21 mouse cellular contexts compared by ENCODE assay signal in genomic region chr9:67173816-67174215, GRCm38 (mm10).
A peak's percentile ranks its signal among the peaks of the same experiment; 100 is the strongest.
DNase-seq lines count a peak whose midpoint lies in the region; ATAC-seq and TF ChIP-seq lines count a peak whose summit lies in the region.
"Had no signal": no experiment of that assay in that cellular context is flagged by ENCODE, and none has a peak within 500 bp of the region (broad histone marks: within the 10 kb centered on the region; RNA-seq: fewer than 3 reads in every experiment).

No protein-coding gene starts in this region.

- H3K9me3 ChIP-seq in lung, embryonic 14.5 days (ENCODE audit: low read depth, low read length) = no peaks in the 10 kb centered on the region; the same call in 1 of the 2 replicates
- no peaks in the 10 kb centered on the region for H3K9me3 ChIP-seq in MEL (replicated peaks; ENCODE audit: insufficient read depth, low read length)
- H3K9me3 ChIP-seq: embryonic facial prominence, embryonic 15.5 days had no signal

- no peaks in the 10 kb centered on the region for H3K36me3 ChIP-seq in heart, adult 2 months (ENCODE audit: control insufficient read depth, insufficient read depth, low read length)
- no peaks in the 10 kb centered on the region for H3K36me3 ChIP-seq in lung, embryonic 14.5 days (ENCODE audit: insufficient read depth)
- H3K36me3 ChIP-seq in MEL (ENCODE audit: control insufficient read depth in 1 of 2, insufficient read depth in 2 of 2, low read length in 2 of 2) = no peaks in the 10 kb centered on the region
- H3K36me3 ChIP-seq: embryonic facial prominence, embryonic 15.5 days; forebrain, embryonic 10.5 days; lung, embryonic 15.5 days; midbrain, embryonic 10.5 days had no signal

- no peak overlapping the region for H3K4me3 ChIP-seq in heart, adult 2 months
- H3K4me3 ChIP-seq in lung, embryonic 14.5 days (ENCODE audit: low read depth, low read length) = no peak overlapping the region
- no peak overlapping the region for H3K4me3 ChIP-seq in MEL (ENCODE audit: control insufficient read depth in 1 of 2, insufficient read depth in 1 of 2, low read depth in 2 of 2, low read length in 2 of 2)
- H3K4me3 ChIP-seq: embryonic facial prominence, embryonic 15.5 days; forebrain, embryonic 10.5 days; lung, embryonic 15.5 days; midbrain, embryonic 10.5 days had no signal

- no peak overlapping the region for H3K4me2 ChIP-seq in lung, embryonic 14.5 days
- H3K4me2 ChIP-seq: embryonic facial prominence, embryonic 15.5 days; lung, embryonic 15.5 days had no signal

- H3K27me3 ChIP-seq in heart, adult 2 months (ENCODE audit: control insufficient read depth, insufficient read depth, low read length) = no peaks in the 10 kb centered on the region
- H3K27me3 ChIP-seq in lung, embryonic 14.5 days (ENCODE audit: insufficient read depth, low read length) = no peaks in the 10 kb centered on the region
- no peaks in the 10 kb centered on the region for H3K27me3 ChIP-seq in MEL (ENCODE audit: control insufficient read depth in 1 of 2, insufficient read depth in 2 of 2, low read length in 2 of 2)
- H3K27me3 ChIP-seq: embryonic facial prominence, embryonic 15.5 days; lung, embryonic 15.5 days had no signal

- no peak for TF ChIP-seq EP300 in heart, adult 2 months (IDR thresholded peaks at IDR 0.05; ENCODE audit: insufficient read depth, low read depth, low read length)
- TF ChIP-seq EP300 in MEL (IDR thresholded peaks at IDR 0.05; ENCODE audit: low read depth in 1 of 2, low read length in 2 of 2) = no peak

- no peak overlapping the region for H3K27ac ChIP-seq in heart, adult 2 months
- H3K27ac ChIP-seq in lung, embryonic 14.5 days (ENCODE audit: low read depth) = no peak overlapping the region
- H3K27ac ChIP-seq in MEL (ENCODE audit: control insufficient read depth, low read depth, low read length) = no peak overlapping the region
- H3K27ac ChIP-seq: forebrain, embryonic 10.5 days; lung, embryonic 15.5 days; macrophage; midbrain, embryonic 10.5 days had no signal

- no peak overlapping the region for H3K9ac ChIP-seq in heart, adult 2 months (ENCODE audit: low read depth, low read length)
- no peak overlapping the region for H3K9ac ChIP-seq in lung, embryonic 14.5 days
- no peak overlapping the region for H3K9ac ChIP-seq in MEL (ENCODE audit: control insufficient read depth, low read depth, low read length, poor library complexity, severe bottlenecking)
- H3K9ac ChIP-seq: embryonic facial prominence, embryonic 15.5 days; lung, embryonic 15.5 days had no signal

- 91% methylated on average over 6 of the region's 6 CpGs for WGBS in heart, adult 2 months
- WGBS in lung, embryonic 14.5 days = 93% methylated on average over 6 of the region's 6 CpGs

- no peak for DNase-seq in heart, adult 2 months
- no peak for DNase-seq in heart, postnatal 14 days
- DNase-seq in lung, embryonic 14.5 days = no peak
- DNase-seq in lung, postnatal 14 days = no peak
- DNase-seq in MEL (ENCODE audit: low read depth, low spot score) (peak; percentile 3), MN1 (ENCODE audit: low spot score) (no peak)
- no peak for DNase-seq in ovary, postnatal 10 days (ENCODE audit: low spot score)
- DNase-seq: cerebellum, postnatal 10 days; heart, postnatal 4 days; kidney, adult 18-20 months; kidney, postnatal 14 days; left cerebral cortex, postnatal 4 days; liver; right cerebral cortex, postnatal 4 days; thymus, postnatal 36 days had no signal

- TF ChIP-seq RAD21 in MEL (IDR thresholded peaks at IDR 0.05; ENCODE audit: low read depth, low read length) = no peak

- no peaks in the 10 kb centered on the region for H3K79me2 ChIP-seq in heart, adult 2 months (replicated peaks; ENCODE audit: control insufficient read depth, insufficient read depth, low read length)
- H3K79me2 ChIP-seq in MEL (ENCODE audit: control insufficient read depth, insufficient read depth, low read length, poor library complexity) = no peaks in the 10 kb centered on the region

- TF ChIP-seq CTCF in heart, adult 2 months (IDR thresholded peaks at IDR 0.05) = peak; percentile 13; the same call in 1 of the 2 replicates
- TF ChIP-seq CTCF in lung, embryonic 14.5 days (IDR thresholded peaks at IDR 0.05; ENCODE audit: low read depth) = peak; percentile 48
- peak in 2 of 3 experiments; percentile 11 to 14; a peak in 1 of 6 replicates for TF ChIP-seq CTCF in MEL (IDR thresholded peaks at IDR 0.05 in 2 of 3, conservative IDR thresholded peaks at IDR 0.05 in 1 of 3; ENCODE audit: control insufficient read depth in 1 of 3, insufficient read depth in 1 of 3, low read depth in 2 of 3, low read length in 3 of 3, poor library complexity in 1 of 3, severe bottlenecking in 1 of 3)

- ATAC-seq in lung, embryonic 14.5 days (ENCODE audit: insufficient read depth) = no peak
- ATAC-seq: hindbrain, embryonic 16.5 days had no signal

- no peak for TF ChIP-seq POLR2A in heart, adult 2 months (IDR thresholded peaks at IDR 0.05; ENCODE audit: insufficient read depth, low read depth, low read length)
- no peak for TF ChIP-seq POLR2A in MEL (IDR thresholded peaks at IDR 0.05; ENCODE audit: control insufficient read depth in 1 of 2, insufficient read depth in 1 of 2, low read depth in 1 of 2, low read length in 2 of 2, poor library complexity in 1 of 2)

- H3K4me1 ChIP-seq in heart, adult 2 months (ENCODE audit: control insufficient read depth, insufficient read depth, low read length) = peaks cover 3% of the 10 kb centered on the region; the same call in 1 of the 2 replicates
- H3K4me1 ChIP-seq in lung, embryonic 14.5 days (ENCODE audit: insufficient read depth) = peaks cover 7% of the 10 kb centered on the region; the same call in 1 of the 2 replicates
- no peaks in the 10 kb centered on the region for H3K4me1 ChIP-seq in MEL (ENCODE audit: control insufficient read depth in 1 of 2, insufficient read depth in 2 of 2, low read length in 2 of 2)

- intact Hi-C loops in heart, adult 2 months (cut with DNase I) = no loop called here
- intact Hi-C loops in heart, postnatal 14 days (cut with DNase I) = no loop called here

TF ChIP-seq in MEL, 35 proteins besides CTCF, POLR2A, EP300 and RAD21:
- TF ChIP-seq TCF12 (IDR thresholded peaks at IDR 0.05; ENCODE audit: low read depth, low read length) (no peak), ZKSCAN1 (IDR thresholded peaks at IDR 0.05; ENCODE audit: low read depth, low read length) (no peak), MXI1 (IDR thresholded peaks at IDR 0.05; ENCODE audit: low read depth, low read length) (no peak), SIN3A (IDR thresholded peaks at IDR 0.05; ENCODE audit: low read length) (no peak), USF1 (IDR thresholded peaks at IDR 0.05; ENCODE audit: low read depth, low read length) (no peak), KAT2A (conservative IDR thresholded peaks at IDR 0.05; ENCODE audit: low read depth, low read length) (no peak), MYC (IDR thresholded peaks at IDR 0.05; ENCODE audit: low read depth, low read length) (no peak), TBP (IDR thresholded peaks at IDR 0.05; ENCODE audit: low read depth, low read length) (no peak), ELF1 (IDR thresholded peaks at IDR 0.05; ENCODE audit: low read depth, low read length) (no peak), ZC3H11A (IDR thresholded peaks at IDR 0.05; ENCODE audit: low read depth, low read length) (no peak), SMC3 (IDR thresholded peaks at IDR 0.05; ENCODE audit: low read depth, low read length) (no peak), CHD1 (IDR thresholded peaks at IDR 0.05; ENCODE audit: low read depth, low read length) (no peak), CHD2 (IDR thresholded peaks at IDR 0.05; ENCODE audit: low read length) (no peak), ZNF384 (IDR thresholded peaks at IDR 0.05; ENCODE audit: low read depth, low read length) (no peak)
